Mouse (Mus musculus) heart, embryonic 12.5 days (tissue): ENCODE data around the gene Msantd1. TPM values are rescaled to one million over a fixed set of nuclear protein-coding genes. Genes with fewer than 3 reads are reported as not detected.

Experiments used
- polyA plus RNA-seq: library from polyadenylated mRNA; unstranded; fragments of >200 nt; fragmentation: Nextera tagmentation; extraction: Ambion mirVana; gene quantifications from 2 replicates; pipeline ENCODE4 v1.2.1, GENCODE M21; 2016

The Msantd1 gene
- polyA plus RNA-seq, 1 experiment from 2014 or later = 0.31 TPM

Other genes with a start within 250 kb of the Msantd1 start
- gene Nop14, start 247.9 kb upstream of the Msantd1 start, polyA plus RNA-seq = 19.2 and 19.9 TPM in 2 replicates
- gene Grk4, start 247.6 kb upstream of the Msantd1 start, polyA plus RNA-seq = 2.7 and 3.6 TPM in 2 replicates
- 11.3 and 11.9 TPM in 2 replicates for gene Htt, start 146.3 kb upstream of the Msantd1 start, polyA plus RNA-seq
- 34.2 and 35.6 TPM in 2 replicates for gene Rgs12, start 41.4 kb downstream of the Msantd1 start, polyA plus RNA-seq
- gene Hgfac, start 133.5 kb downstream of the Msantd1 start, polyA plus RNA-seq = 0.42 and 1.5 TPM in 2 replicates
- 7.0 and 7.6 TPM in 2 replicates for gene Dok7, start 148.8 kb downstream of the Msantd1 start, polyA plus RNA-seq
- 142 and 147 TPM in 2 replicates for gene Lrpap1, start 197.8 kb downstream of the Msantd1 start, polyA plus RNA-seq